In genomic region chr12:25027416-25027815, GRCm38 (mm10) we compare ENCODE assay signal across 9 mouse cellular contexts. TPM values are rescaled to one million over a fixed set of nuclear protein-coding genes. Genes with fewer than 3 reads are reported as not detected.
DNase-seq lines count a peak whose midpoint lies in the region; ATAC-seq lines count a peak whose summit lies in the region.
"Had no signal": no experiment of that assay in that cellular context is flagged by ENCODE, and none has a peak within 500 bp of the region (broad histone marks: within the 10 kb centered on the region; RNA-seq: fewer than 3 reads in every experiment).

No protein-coding gene starts in this region.

- intact Hi-C loops in left cerebral cortex, postnatal 25 days (cut with DNase I): loop anchor here (5.0 to 10.0 kb wide), 4 partner anchors 70 to 1270 kb away; partner anchors contain the start of gene Id2

- no peak overlapping the region for H3K4me2 ChIP-seq in forebrain, embryonic 13.5 days
- H3K4me2 ChIP-seq in hindbrain, embryonic 16.5 days (ENCODE audit: low read length): no peak overlapping the region
- H3K4me2 ChIP-seq: neural tube, embryonic 12.5 days had no signal

- peaks cover 21% of the 10 kb centered on the region for H3K36me3 ChIP-seq in forebrain, embryonic 13.5 days (ENCODE audit: poor library complexity, severe bottlenecking)
- peaks cover 11% of the 10 kb centered on the region for H3K36me3 ChIP-seq in hindbrain, embryonic 16.5 days (ENCODE audit: control insufficient read depth, insufficient read depth, low read length)

- DNase-seq in 3T3-L1 (ENCODE audit: low read depth, low spot score): peak; percentile 75
- DNase-seq in ES-CJ7 (ENCODE audit: low read depth, low spot score): peak; percentile 44
- DNase-seq in left cerebral cortex, postnatal 25 days (ENCODE audit: low spot score in 2 of 2): peak; percentile 77 to 83
- DNase-seq in neural tube, embryonic 10.5 days (ENCODE audit: extremely low spot score, low spot score): peak; percentile 55
- peak; percentile 67 for DNase-seq in thymus, postnatal 4 days

- H3K27ac ChIP-seq in forebrain, embryonic 13.5 days: no peak overlapping the region
- H3K27ac ChIP-seq in hindbrain, embryonic 16.5 days (ENCODE audit: low read depth, low read length): no peak overlapping the region
- H3K27ac ChIP-seq: neural tube, embryonic 12.5 days had no signal

- H3K9me3 ChIP-seq in forebrain, embryonic 13.5 days (replicated peaks): no peaks in the 10 kb centered on the region
- H3K9me3 ChIP-seq in hindbrain, embryonic 16.5 days (ENCODE audit: control insufficient read depth, low read length): no peaks in the 10 kb centered on the region
- H3K9me3 ChIP-seq: neural tube, embryonic 12.5 days had no signal

- 0 out of 2 replicates have a peak, but pooled peaks have one; percentile 26 for ATAC-seq in cerebellum, adult (ENCODE audit: insufficient number of reproducible peaks, low FRiP score, low TSS enrichment)
- ATAC-seq in forebrain, embryonic 13.5 days: 0 out of 2 replicates have a peak, but pooled peaks have one; percentile 30
- peak; percentile 59 for ATAC-seq in hindbrain, embryonic 16.5 days

- H3K4me3 ChIP-seq in forebrain, embryonic 13.5 days: no peak overlapping the region
- no peak overlapping the region for H3K4me3 ChIP-seq in hindbrain, embryonic 16.5 days (ENCODE audit: low read length)
- H3K4me3 ChIP-seq: neural tube, embryonic 12.5 days had no signal

- no peak overlapping the region for H3K9ac ChIP-seq in forebrain, embryonic 13.5 days
- no peak overlapping the region for H3K9ac ChIP-seq in hindbrain, embryonic 16.5 days (ENCODE audit: low read depth, low read length)
- H3K9ac ChIP-seq: neural tube, embryonic 12.5 days had no signal

- 23% methylated on average over 2 of the region's 2 CpGs for WGBS in forebrain, embryonic 13.5 days
- 31% methylated on average over 2 of the region's 2 CpGs for WGBS in hindbrain, embryonic 16.5 days

- H3K27me3 ChIP-seq in forebrain, embryonic 13.5 days: no peaks in the 10 kb centered on the region
- H3K27me3 ChIP-seq in hindbrain, embryonic 16.5 days (replicated peaks; ENCODE audit: control insufficient read depth, insufficient read depth, low read length): no peaks in the 10 kb centered on the region
- H3K27me3 ChIP-seq: neural tube, embryonic 12.5 days had no signal

- no peaks in the 10 kb centered on the region for H3K4me1 ChIP-seq in forebrain, embryonic 13.5 days
- H3K4me1 ChIP-seq in hindbrain, embryonic 16.5 days (ENCODE audit: control insufficient read depth, insufficient read depth, low read depth, low read length): no peaks in the 10 kb centered on the region
- H3K4me1 ChIP-seq: neural tube, embryonic 12.5 days had no signal

RNA-seq across cellular contexts. Expression of gene Kidins220, which starts 52.7 kb away (rescaled TPM):
- 72.4 and 88.3 TPM in 2 replicates for polyA plus RNA-seq in forebrain, embryonic 13.5 days (2015; fragmentation: Nextera tagmentation; extraction: Ambion mirVana)
- 114 and 142 TPM in 2 replicates for polyA plus RNA-seq in hindbrain, embryonic 16.5 days (2015; fragmentation: Nextera tagmentation; extraction: Ambion mirVana)
- 100 to 1,000 TPM; 286 to 300 TPM for total RNA-seq in left cerebral cortex, postnatal 25 days (2021)
